Mouse (Mus musculus) 3T3-L1 (cell line): Measurements from ENCODE around the gene Erc2.

Experiments
- DNase-seq: peaks from one replicate; pipeline ENCODE4 v3.0.0-alpha.2; 2015; ENCODE audit warnings: low read depth, low spot score

Erc2 gene

DNA sequence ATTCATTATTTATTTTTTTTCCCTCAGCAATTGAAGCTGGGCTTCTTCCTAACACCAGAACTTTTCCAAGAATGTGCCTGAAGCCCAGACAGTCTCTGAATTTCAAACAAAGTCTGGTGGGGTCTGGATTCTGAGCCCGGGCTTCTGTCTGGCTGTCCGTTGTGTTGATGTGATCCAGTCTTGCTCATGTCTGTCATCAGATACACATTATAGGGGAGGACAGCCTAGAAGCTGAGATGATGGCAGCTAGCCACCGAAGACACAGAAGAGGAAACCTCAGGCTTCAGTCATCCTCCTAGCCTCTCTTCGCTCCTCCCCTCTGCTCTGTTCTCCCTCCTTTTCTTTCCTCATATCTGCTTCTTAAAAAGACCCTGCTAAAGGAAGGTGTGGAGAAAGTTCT lies 551.5 kb downstream of the Erc2 start:
- no peak for DNase-seq

DNA sequence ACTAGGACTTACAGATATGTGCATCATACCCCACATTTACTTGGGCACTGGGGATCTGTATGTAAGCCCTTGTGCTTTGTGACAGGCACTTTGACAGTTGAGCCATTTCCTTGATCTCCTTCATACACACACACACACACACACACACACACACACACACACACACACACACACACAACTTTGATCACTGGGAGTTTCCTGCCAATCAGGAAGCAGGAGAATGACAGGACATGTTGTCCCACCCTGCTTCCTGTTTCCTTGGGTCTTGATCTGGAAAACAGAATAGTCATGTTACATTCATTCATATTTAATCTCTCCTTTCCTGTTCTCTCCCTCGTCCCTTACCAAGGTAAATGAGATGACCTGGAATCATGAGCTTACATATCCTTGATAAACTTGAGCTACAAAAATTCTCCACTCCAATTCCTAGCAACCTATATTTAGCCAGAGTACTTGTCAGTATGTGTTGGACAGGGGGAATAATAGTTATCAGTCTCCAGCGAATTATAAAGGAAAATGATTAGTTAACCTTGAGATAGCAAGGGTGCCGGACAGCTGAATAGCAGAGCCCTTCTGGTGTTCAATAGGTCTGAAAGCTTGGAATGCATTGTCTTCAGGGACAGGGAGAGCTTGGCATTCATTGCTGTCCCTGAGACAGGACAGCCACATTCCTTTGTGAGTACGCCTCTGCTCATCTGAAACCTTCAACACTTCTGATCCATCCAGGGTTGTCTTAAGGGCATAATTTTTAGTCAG lies 559.0 kb downstream of the Erc2 start:
- DNase-seq, result no peak

DNA sequence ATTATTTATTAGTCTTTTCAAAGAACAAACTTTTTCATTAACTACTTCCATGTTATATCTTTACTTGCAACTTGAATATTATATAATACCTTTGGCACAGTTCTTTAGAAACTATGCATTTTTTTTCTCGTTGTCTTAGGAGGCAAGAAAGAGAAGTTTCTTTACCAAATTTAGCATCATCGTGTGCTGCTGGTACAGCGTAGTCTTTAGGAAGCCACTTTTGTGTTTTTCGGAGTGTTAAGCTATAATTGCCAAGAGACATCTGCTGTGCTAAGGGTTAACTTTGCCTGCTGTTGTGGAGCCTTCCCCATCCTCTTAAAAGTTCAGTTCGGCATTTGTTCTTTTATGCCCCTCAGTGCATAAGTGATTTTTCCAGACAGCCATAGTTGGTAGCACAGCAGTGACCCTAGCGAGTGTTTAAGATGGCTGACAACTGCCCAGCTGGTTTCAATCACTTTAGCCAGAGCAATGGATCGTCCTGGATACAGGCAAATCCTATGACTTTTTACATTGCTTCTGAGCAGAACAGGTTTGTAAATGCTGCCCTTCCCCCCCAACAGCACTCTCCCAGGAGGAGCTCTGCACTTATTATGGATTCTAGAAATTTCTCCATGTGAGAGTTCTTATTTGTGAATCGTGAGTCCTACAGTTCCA lies 570.6 kb downstream of the Erc2 start:
- no peak for DNase-seq

DNA sequence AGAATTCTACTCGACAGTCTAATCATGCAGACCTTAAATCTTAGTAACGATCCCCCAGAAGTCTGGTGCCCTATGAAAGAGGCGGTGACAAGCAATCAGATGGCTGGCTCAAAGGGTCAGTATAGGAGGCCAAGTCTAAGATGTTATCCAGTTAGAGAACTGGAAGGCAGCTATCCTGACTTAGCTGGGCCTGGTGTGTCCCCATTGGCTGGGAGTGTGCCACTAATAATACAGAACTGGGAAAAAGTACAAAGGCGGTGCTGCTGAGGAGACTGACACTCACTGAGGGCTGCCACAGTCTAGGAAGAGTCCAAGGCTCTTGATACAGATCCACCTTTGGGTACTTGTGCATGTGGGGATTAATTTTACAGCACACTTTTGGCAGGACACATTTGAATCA lies 581.6 kb downstream of the Erc2 start:
- DNase-seq, result no peak

DNA sequence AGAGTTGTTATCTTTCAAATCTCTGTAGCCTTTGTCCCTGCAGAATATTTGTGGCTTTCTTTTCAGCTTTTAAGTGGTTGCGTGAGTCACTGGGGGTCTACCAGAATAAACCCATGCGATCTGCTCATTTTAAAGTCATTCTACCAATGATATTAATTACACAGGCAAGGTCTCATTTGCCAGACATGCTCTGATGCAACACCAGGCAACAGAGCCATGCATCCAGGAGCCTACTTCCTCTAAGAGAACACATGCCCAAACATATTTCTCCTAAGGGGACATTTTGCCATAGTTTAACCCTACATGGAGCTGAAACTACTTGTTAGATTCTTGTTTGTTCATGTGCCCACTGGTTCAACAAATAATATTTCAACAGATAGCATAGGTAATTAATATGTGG lies 584.1 kb downstream of the Erc2 start:
- peak; percentile 13 for DNase-seq

DNA sequence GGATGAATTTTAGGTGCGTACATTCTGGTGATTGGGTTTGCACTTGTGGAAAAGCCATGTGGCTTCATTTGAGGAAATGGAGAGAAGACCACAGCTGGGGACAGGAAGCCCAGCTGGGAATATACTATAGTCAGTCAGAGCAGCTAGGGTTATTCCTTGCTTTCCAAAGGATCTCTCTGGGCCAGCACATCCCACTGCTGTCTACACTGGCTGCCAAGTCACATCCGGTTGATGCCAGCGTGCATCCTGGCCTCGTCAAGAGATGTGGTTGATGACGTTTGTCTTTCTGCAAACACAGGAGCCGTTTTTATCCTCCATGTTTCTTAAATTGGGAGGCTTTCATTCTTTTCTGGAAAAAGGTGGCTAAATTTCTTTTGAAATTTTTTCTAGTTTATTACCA lies 603.3 kb downstream of the Erc2 start:
- no peak for DNase-seq

DNA sequence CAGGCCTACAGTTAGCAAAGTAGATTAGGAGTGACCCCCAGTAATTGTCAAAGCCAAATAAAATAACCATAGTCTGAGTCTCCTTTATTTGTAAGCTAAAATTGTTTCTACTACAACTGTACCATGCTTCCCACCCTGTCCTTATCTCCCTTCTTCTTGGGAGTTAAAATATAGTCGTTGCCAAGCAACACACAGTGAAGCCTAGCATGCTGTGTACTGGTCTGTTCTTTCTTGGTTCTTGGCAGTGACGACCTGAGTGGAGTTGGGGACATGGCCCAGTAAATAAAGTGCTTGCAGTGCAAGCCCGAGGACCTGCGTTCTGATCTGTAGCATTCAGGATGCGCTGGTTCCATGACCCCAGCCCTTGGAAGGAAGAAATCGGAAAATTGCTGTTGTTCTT lies 608.3 kb downstream of the Erc2 start:
- DNase-seq, result no peak

DNA sequence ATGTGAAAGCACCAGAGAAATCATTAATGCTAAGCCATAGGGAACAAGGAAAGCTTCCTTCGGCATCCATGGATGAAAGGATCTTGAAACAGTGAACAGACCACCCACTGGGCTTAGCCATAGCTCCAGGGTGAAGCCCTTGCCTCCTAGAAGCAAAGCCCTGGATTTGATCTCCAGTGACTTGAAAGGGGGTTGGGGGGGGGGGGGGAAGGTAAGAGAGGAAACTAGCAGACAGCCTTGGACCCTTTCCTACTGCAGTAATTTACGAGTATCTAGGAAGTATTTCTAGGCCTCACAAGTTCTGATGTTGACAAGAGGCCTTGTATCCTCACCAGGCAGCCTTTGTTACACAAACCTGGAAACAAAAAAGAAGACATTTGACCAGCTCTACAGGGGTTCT lies 609.0 kb downstream of the Erc2 start:
- DNase-seq, result no peak

DNA sequence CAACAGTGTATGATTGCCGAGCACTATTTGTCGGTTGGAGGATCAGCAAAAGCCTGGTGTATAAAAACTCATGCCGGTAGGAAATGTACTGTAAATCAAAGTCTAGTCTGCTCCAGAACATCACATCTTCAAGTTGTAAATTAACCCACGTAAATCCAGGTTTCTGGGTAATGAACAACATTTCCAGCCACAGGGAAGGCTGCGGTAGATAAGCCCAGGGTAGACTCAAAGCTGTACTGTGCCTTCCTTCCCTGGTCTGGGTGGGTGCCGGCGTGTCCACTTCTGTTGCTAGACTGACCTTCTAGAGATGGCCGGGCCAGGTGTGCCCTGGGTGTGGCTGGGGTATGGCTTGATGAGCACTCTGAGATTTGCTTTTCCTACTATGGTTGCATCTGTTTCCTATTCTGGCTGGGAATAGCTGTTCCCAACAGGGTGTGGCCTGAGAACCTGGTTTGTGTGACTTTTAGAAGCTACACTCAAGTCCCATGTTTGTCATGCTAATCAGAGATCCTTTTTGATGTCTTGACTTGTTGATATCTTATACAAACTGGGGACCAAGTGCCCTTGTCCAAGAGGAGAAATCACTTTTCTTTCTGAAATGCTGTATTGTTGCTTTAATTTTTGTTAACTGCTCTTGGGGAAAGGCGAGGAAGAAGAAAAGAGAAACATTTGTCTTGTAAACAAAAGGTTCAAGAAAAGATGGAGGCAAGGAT lies 616.3 kb downstream of the Erc2 start:
- no peak for DNase-seq

DNA sequence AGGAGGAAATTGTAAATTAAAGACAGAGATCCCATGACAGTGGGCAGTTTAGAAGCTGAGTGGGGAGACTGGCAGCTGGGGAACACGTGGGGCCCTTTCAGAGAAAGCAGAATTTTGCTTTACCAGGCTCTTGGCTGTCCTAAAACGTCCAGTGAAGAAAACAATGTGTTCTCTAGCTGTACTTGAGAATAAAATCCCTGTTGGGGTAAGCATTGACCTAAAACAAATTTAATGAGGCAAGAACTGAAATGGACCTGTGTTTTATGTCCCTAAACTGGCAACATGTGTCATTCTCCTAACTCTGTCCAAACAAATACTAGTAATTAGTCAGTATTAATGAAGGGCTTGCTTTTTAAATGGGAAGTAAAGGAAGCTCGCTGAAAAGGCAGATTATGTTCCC lies 617.9 kb downstream of the Erc2 start:
- DNase-seq, result no peak

DNA sequence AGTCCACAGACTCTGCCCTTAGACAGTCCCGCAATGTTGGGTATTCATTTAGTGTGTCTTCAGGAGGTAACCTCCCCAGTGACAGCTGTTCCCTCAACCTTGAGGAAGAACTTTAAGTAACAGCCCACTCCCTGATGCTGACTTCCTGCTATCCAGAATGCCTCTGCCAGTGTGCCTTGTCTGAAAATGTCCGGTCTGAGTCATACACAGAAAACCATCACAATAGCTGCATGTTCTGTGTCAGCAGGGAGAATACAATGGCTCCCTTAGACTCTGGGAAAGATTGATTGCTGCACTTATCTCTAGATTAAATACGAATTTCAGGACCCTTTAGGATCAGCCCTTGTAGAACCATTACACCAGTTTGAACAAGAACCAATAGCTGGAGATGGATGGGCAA lies 620.5 kb downstream of the Erc2 start:
- DNase-seq, result peak; percentile 47

DNA sequence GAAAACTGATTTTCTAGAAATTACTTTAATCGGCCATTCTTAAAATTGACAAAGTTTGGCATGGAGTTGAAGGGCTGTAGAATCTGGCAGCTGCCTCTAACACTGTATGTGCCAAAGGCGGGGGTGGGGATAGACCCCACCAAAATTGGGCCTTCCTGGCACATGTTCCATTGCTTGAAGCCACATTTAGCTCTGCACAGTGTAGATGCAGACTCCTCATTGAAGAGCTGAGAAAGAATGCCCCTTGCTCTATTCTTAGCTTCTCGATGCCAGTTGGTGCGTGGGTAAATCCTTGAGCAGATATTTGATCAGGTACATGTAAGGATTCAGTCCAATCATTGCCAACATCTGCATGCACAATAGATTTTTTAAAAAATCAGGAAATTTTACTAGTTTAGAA lies 621.2 kb downstream of the Erc2 start:
- no peak for DNase-seq

DNA sequence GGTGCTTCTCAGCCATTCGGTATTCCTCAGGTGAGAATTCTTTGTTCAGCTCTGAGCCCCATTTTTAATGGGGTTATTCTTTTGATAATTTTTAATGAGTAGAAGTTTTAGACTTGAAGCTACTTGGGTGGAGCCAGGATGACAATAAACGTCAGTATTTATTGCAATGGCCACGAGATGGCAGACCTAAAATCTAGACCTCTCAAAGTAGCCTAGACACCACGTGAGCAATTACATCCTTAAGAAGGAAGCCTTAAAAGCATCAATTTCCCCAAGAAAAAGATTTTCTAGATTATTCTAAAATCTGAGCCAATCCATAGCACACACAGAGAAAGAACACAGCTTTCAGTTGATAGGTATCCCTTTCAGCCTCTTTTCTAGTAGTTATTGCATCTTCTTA lies 640.5 kb downstream of the Erc2 start:
- DNase-seq, result peak; percentile 41

DNA sequence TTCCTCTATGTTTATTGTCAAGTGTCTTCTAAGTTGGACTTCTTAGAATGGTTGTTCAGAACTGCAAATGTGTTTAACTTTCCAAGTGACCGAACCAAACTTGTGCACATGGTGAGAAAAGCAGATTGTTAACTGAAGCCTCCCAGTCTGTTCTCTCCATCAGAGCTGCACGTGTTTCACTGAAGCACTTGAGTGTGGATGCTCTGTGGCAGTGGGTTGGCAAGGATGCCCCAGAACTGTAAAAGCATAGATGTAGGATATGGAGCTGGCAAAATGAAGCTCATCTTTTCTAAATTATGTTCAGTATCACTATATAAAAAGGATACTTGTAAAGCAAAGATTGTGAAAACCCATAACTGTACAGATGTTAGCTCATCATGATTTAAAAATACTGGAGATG lies 645.1 kb downstream of the Erc2 start:
- no peak for DNase-seq

DNA sequence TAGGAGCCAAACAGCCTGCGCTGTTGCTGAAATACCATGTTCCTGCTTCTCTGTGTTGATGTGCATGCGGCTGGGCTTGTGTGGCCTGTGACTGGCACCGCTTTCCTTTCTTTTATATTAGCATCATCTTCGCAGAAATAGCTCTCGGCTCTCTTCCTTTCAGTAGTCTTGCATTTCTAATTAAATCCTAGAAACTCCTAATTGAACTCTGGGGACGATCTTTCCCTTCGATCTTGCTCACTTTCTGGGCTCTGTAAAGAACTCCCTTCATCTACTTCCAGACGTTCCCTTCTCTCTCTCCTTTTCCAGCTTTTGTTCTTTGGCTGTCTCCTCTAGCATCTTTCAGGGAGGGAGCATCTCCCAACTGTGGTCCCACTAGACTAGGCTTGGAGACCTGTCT lies 649.6 kb downstream of the Erc2 start:
- no peak for DNase-seq

DNA sequence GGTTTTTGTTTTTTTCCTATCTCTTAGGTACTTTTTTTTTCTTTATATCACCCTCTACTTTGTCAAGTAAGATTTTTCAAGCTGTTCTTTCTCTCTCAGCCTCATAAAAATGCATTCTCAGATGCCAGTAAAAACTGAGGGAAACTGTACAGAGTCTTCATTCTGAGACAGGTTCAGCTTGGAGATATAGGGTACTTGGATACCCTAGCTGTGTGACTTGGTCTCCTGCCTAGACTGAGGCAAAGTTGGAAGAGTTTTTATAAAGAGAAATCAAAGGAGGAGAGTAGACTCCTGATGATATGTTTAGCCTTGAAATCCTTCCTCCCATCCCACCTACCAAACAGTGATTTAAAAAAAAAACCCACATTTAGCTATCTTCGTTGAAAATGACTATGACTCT lies 651.4 kb downstream of the Erc2 start:
- no peak for DNase-seq

DNA sequence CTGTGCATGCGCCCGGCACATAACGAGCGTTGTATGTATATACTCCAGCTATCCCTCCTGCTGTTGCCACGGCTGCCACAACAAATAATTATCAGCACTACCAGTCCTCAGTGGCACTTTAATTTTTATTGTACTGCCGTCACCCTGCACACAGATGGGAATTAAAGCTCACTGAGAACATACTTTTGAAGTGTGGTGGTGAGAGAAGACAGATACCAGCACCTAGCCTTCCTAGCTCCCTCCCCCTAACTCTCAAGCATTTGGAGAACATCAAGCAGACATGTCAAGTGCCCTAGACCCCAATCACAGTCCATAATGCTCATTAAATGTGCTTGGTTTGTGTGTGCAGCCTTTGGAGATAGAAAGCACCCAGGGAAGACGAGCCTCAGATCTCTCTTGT lies 652.6 kb downstream of the Erc2 start:
- no peak for DNase-seq

DNA sequence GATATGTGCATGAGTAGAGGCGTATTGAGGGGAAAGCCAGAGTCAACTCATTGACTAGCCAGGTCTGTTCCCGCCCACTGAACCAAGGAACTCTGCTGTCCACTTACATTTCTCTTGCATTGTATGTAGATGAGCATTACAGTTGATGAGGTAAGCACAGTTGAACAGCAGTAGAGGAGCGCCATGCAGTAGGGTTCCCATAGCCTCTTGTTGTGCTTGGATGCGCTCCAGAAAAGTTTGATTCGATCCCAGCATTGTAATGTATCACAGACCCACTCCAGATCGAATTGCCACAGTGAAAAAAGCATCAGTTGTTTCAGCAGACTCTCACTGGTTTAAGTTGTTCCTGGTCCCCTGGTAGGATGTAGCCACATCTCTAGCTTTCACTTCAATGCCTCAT lies 656.7 kb downstream of the Erc2 start:
- DNase-seq, result peak; percentile 25

DNA sequence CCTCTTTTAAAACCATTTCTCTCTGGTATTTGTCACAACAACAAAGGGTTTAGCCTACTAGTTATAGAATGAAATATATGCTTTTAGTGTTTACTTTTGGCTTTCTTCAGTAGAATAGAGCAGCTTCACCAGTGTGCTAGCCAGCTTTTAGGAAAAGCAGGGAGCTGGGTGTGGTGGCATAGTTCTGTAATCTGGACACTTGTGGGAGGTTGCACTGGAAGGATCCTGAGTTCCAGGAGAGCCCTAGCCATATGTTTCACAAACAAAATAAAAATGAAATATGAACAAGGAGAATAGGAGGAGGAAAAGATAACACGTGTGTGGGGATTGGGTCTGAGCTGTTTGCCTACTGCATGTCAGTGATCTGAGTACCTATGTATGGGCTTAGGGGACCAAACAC lies 658.1 kb downstream of the Erc2 start:
- DNase-seq, result no peak

DNA sequence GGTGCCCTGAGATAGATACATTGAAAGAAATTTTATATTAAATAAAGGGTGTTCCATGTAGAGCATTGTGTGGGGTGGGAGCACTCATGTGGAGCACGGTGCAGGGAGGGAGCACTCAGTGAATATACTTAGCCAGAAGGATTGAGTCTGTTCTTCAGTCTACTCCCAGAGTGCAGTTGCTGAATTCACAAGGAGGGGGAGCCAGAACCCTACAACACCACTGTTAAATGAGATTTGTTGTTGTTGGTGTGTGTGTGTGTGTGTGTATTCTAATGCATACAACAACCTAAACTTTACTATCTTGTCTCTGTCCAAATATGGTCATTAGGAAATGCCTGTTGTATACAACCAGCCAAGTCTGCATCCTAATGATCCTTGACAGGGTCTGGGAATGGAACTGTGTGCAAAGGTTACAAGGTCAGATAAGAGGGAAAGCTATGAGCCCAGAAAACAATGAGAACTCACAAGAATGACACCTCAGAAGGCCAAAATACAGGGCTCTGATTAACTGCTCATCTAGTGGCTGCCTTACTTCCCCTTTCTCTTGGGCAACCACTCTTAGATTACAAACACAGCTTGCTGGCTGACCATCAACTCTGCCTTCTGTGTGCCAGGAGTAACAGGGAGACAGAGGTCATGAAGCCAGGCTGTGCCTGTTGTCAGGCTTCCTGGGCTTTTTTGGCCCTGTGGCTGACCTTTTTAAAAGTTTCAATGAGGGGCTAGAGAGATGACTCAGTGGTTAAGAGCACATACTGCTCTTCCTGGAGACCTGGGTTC lies 661.3 kb downstream of the Erc2 start:
- DNase-seq, result peak; percentile 56

DNA sequence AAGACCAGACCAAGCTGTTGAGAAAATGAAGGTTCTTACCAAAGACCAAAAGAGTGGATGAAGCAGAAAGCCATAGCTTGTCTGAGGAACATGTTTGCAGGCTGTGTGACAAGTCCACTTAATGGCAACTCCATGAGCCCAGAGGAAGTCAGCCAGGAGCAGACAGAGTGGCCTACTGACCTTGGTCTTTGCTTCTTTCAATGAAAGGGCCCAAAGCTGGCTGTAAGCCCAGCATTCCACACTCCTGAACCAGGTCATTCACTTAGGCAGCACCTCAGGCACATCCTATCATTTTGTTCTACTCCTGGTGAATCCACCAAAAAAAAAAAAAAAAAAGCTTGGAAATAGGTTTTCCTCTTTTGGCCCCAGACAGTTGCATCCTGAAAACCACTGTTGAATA lies 664.3 kb downstream of the Erc2 start:
- peak; percentile 9 for DNase-seq

DNA sequence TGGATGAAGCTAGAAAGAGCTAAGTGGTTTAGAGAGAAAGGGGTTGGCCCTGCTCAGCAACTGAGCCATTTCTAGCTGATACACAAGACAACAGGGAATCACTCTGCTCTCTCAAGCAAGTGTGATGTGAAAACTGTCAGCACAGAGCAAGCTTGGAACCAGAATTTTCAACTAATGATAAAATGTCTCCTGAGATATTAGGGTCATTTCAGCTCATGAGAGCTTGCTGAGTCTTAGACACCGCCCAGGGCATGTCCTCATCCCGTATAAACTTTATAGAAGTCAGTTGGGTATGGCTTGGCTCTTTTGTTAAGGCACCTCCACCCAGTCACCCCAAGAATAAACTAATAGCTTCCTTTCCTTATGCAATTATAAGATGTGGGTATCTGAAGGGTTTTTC lies 666.0 kb downstream of the Erc2 start:
- DNase-seq, result no peak
